Mouse (Mus musculus) bone marrow, adult 2 months (tissue): ENCODE results near the gene 4930544G11Rik. TPM values are rescaled to one million over a fixed set of nuclear protein-coding genes. Genes with fewer than 3 reads are reported as not detected.

Source experiments
- H3K27ac ChIP-seq: fragments of 200-500 bp; 2 replicates; pipeline ENCODE4 v1.5.1; 2012; ENCODE audit warnings: low read depth, mild to moderate bottlenecking, control low read depth, inconsistent platforms, low read length; ENCODE audit not compliant: control insufficient read depth, poor library complexity, insufficient read depth
- H3K4me1 ChIP-seq: fragments of 200-500 bp; 2 replicates; pipeline ENCODE4 v1.6.1; 2011; ENCODE audit warnings: low read length; ENCODE audit not compliant: control insufficient read depth, insufficient read depth
- H3K4me3 ChIP-seq: fragments of 200-500 bp; replicated peaks from 2 replicates; pipeline ENCODE3; 2011; ENCODE audit warnings: mild to moderate bottlenecking, low read depth, low read length, control low read depth; ENCODE audit not compliant: control insufficient read depth
- CTCF ChIP-seq: fragments of 200-500 bp; IDR thresholded peaks from 2 replicates; pipeline ENCODE4 v1.5.1; 2011; ENCODE audit warnings: low read length, control low read depth; ENCODE audit not compliant: control insufficient read depth, insufficient read depth
- POLR2A ChIP-seq: fragments of 200-500 bp; IDR thresholded peaks from 2 replicates; pipeline ENCODE4 v1.6.1; 2011; ENCODE audit warnings: low read depth, mild to moderate bottlenecking, control low read depth, low read length, borderline replicate concordance; ENCODE audit not compliant: control insufficient read depth
- WGBS: fragments of 180-500 bp; shearing (Covaris S2); methylation state at CpG from one replicate; pipeline ENCODE4 v1.1.7; 2018; 5-methylcytosine and 5-hydroxymethylcytosine counted together
- polyA plus RNA-seq: library from polyadenylated mRNA; stranded (reverse); fragments of >200 nt; gene quantifications from 2 replicates; pipeline ENCODE4 v1.2.4, GENCODE M21; 2011; ENCODE audit warnings: low replicate concordance; ENCODE audit not compliant: missing spikeins, insufficient read depth, insufficient read length

Gene 4930544G11Rik
- polyA plus RNA-seq, 1 experiment: not detected

GRCm38 (mm10) chr6:65935566-65936281, 16.7 kb upstream of the 4930544G11Rik start:
- no peak for TF ChIP-seq POLR2A
- TF ChIP-seq CTCF: no peak
- WGBS: 85% methylated on average over 7 of the region's 7 CpGs
- Histone ChIP-seq H3K27ac (no peak overlapping the region), H3K4me3 (no peak overlapping the region), H3K4me1 (no peaks in the 10 kb centered on the region)

- H3K27ac ChIP-seq: no peak overlapping the region
- TF ChIP-seq POLR2A: no peak
- TF ChIP-seq CTCF: no peak
- no peaks in the 10 kb centered on the region for H3K4me1 ChIP-seq
- no peak overlapping the region for H3K4me3 ChIP-seq
- 85% methylated on average over 6 of the region's 6 CpGs for WGBS
These were observed 1.9 kb upstream of the 4930544G11Rik start for GRCm38 (mm10) chr6:65950492-65950891.

- no peak overlapping the region for H3K27ac ChIP-seq
- H3K4me1 ChIP-seq: no peaks in the 10 kb centered on the region
- H3K4me3 ChIP-seq: no peak overlapping the region
- no peak for TF ChIP-seq POLR2A
- TF ChIP-seq CTCF: no peak
- WGBS: 82% methylated on average over 6 of the region's 6 CpGs
These were observed 17.1 kb downstream of the 4930544G11Rik start for GRCm38 (mm10) chr6:65969386-65970111.

GRCm38 (mm10) chr6:65970410-65970809, 18.0 kb downstream of the 4930544G11Rik start:
- no peak for TF ChIP-seq POLR2A
- TF ChIP-seq CTCF: no peak
- no peak overlapping the region for H3K4me3 ChIP-seq

GRCm38 (mm10) chr6:65992081-65992480, 39.7 kb downstream of the 4930544G11Rik start:
- Histone ChIP-seq H3K4me1 (no peaks in the 10 kb centered on the region), H3K4me3 (no peak overlapping the region), H3K27ac (no peak overlapping the region)
- 90% methylated on average over 3 of the region's 3 CpGs for WGBS
- TF ChIP-seq POLR2A (no peak), CTCF (no peak)

More at GRCm38 (mm10) chr6:65970410-65970809, 18.0 kb downstream of the 4930544G11Rik start:
- 89% methylated on average over 9 of the region's 9 CpGs for WGBS
- Histone ChIP-seq H3K27ac (no peak overlapping the region), H3K4me1 (no peaks in the 10 kb centered on the region)

- no peak overlapping the region for H3K4me3 ChIP-seq
- TF ChIP-seq POLR2A (no peak), CTCF (no peak)
- H3K27ac ChIP-seq: no peak overlapping the region
- no peaks in the 10 kb centered on the region for H3K4me1 ChIP-seq
These were observed 45.9 kb downstream of the 4930544G11Rik start for GRCm38 (mm10) chr6:65998343-65998742.

Other genes with a start within 250 kb of the 4930544G11Rik start
- 1.0 and 2.3 TPM in 2 replicates for gene Prdm5, start 173.6 kb upstream of the 4930544G11Rik start, polyA plus RNA-seq